Mouse (Mus musculus) testis, adult 2 months (tissue): ENCODE measurements around the gene Arl15. TPM values are rescaled to one million over a fixed set of nuclear protein-coding genes. Genes with fewer than 3 reads are reported as not detected.

ENCODE experiments used
- H3K27ac ChIP-seq: fragments of 200-500 bp; 2 replicates; pipeline ENCODE4 v1.5.1; 2012; ENCODE audit warnings: low read depth, low read length; ENCODE audit not compliant: control insufficient read depth, insufficient read depth
- H3K27me3 ChIP-seq: fragments of 200-500 bp; 2 replicates; pipeline ENCODE4 v1.6.1; 2012; ENCODE audit warnings: mild to moderate bottlenecking, low read length, moderate library complexity; ENCODE audit not compliant: control insufficient read depth, insufficient read depth
- H3K36me3 ChIP-seq: fragments of 200-500 bp; 2 replicates; pipeline ENCODE4 v1.6.1; 2012; ENCODE audit warnings: mild to moderate bottlenecking, low read length; ENCODE audit not compliant: control insufficient read depth, insufficient read depth
- H3K4me1 ChIP-seq: fragments of 200-500 bp; 2 replicates; pipeline ENCODE4 v1.6.1; 2012; ENCODE audit warnings: low read length; ENCODE audit not compliant: control insufficient read depth, insufficient read depth
- H3K4me3 ChIP-seq: fragments of 200-500 bp; 2 replicates; pipeline ENCODE4 v1.5.1; 2012; ENCODE audit warnings: low read depth, mild to moderate bottlenecking, low read length, moderate library complexity, mixed read lengths; ENCODE audit not compliant: control insufficient read depth
- CTCF ChIP-seq: fragments of 200-500 bp; IDR thresholded peaks from 2 replicates; pipeline ENCODE4 v1.5.1; 2012; ENCODE audit warnings: low read depth, mild to moderate bottlenecking, inconsistent platforms, low read length, moderate library complexity; ENCODE audit not compliant: control insufficient read depth, insufficient read depth, insufficient replicate concordance
- POLR2A ChIP-seq: fragments of 200-500 bp; IDR thresholded peaks from 2 replicates; pipeline ENCODE4 v1.6.1; 2012; ENCODE audit warnings: low read depth, mild to moderate bottlenecking, inconsistent platforms, low read length, moderate library complexity; ENCODE audit not compliant: control insufficient read depth
- polyA plus RNA-seq: library from polyadenylated mRNA; depleted of rRNA; stranded (reverse); fragments of >200 nt; gene quantifications from 2 replicates; pipeline ENCODE4 v1.2.3, GENCODE M21; 2012

The Arl15 gene
- polyA plus RNA-seq, 1 experiment: 2.0 TPM

DNA sequence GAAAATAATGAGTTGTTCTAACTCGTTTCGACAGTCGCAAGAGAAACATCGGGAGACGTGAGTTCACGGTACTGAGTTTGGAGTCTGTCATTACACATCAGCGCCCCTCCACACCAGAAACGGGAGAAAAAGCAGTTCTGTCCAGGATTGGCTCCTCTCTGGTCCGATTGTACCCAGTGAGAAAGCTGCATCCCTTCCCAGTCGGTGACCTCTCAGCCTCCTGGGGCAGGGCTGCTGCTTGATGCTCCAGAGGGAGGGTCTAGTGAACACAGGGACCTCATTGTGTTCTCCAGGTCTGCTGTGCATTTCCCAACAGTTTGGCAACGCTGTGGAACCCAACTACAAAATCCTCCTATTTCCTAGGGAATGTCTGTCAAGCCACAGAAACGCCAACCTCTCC is 216.7 kb downstream of the Arl15 start:
- H3K36me3 ChIP-seq: no peaks in the 10 kb centered on the region
- H3K27me3 ChIP-seq: no peaks in the 10 kb centered on the region
- H3K4me3 ChIP-seq: no peak overlapping the region
- no peak overlapping the region for H3K27ac ChIP-seq
- no peaks in the 10 kb centered on the region for H3K4me1 ChIP-seq
- TF ChIP-seq CTCF: no peak
- no peak for TF ChIP-seq POLR2A

- TF ChIP-seq POLR2A (no peak), CTCF (no peak)
- Histone ChIP-seq H3K27ac (no peak overlapping the region), H3K4me3 (no peak overlapping the region), H3K36me3 (no peaks in the 10 kb centered on the region), H3K4me1 (no peaks in the 10 kb centered on the region), H3K27me3 (no peaks in the 10 kb centered on the region)
Observed at GRCm38 (mm10) chr13:114017928-114018327, 223.6 kb downstream of the Arl15 start.

DNA sequence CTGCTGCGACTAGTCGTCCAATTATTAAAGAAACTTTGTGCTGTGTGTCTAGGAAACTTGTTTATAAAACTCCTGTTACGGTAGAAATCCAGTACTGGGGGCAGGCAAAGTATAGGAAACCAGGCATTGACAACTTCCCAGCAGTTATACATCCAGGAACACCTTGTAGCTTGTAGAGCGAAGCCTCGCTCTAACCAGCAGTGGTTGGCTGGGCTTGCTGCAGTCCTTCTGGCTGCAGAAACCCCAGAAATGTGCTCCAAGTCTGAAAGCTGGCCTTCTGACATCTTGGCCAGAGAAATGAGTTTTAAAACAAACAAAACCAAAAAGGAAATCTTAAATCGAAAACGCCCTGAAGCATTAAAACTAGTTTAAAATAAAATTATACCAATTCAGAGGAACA is 229.2 kb downstream of the Arl15 start:
- Histone ChIP-seq H3K4me3 (no peak overlapping the region), H3K27ac (no peak overlapping the region), H3K36me3 (no peaks in the 10 kb centered on the region), H3K4me1 (no peaks in the 10 kb centered on the region), H3K27me3 (no peaks in the 10 kb centered on the region)
- TF ChIP-seq POLR2A: no peak
- TF ChIP-seq CTCF: no peak

DNA sequence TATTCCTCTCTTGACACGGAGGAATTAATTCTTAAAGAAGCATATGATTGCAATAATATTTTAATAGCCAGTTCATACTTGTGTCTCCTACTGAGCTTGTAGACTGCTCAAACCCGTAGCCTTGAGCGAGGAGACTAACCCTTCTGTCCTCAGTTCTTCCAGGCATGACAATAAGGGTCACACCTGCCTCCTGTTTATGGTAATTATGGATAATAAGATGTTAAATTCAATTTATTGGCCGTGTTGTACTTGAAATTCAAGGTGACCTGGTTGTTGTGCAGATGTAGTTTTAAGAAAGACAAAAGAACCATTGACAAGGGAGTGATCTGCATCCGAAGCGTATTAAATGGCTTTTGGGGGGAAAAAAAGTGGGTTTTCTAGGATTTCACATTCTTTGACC is 232.0 kb downstream of the Arl15 start:
- H3K4me1 ChIP-seq: no peaks in the 10 kb centered on the region
- H3K36me3 ChIP-seq: no peaks in the 10 kb centered on the region
- no peaks in the 10 kb centered on the region for H3K27me3 ChIP-seq
- H3K4me3 ChIP-seq: no peak overlapping the region
- H3K27ac ChIP-seq: no peak overlapping the region
- TF ChIP-seq CTCF: no peak
- no peak for TF ChIP-seq POLR2A

DNA sequence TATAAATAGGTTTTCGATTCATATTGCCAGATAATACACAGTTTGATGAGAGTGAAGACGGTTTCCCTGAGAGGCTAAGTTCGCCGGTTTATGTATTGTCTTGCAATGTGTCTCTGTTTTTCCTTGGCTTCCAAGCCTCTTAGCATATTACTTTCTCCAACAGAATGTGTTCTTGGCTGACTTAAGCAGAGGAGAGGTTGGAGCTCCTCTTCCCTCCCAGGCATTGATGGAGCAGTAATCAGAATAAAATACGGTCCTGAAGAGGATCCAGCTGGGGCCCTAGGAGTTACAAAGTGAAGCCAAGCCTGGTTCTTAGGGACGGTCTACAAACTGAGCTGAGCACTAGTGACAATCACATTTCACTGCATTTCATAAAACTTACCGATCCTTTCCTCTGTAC is 232.4 kb downstream of the Arl15 start:
- Histone ChIP-seq H3K27me3 (no peaks in the 10 kb centered on the region), H3K27ac (no peak overlapping the region), H3K4me3 (no peak overlapping the region), H3K4me1 (no peaks in the 10 kb centered on the region), H3K36me3 (no peaks in the 10 kb centered on the region)
- TF ChIP-seq POLR2A: no peak
- no peak for TF ChIP-seq CTCF

GRCm38 (mm10) chr13:114048071-114048470 is 253.8 kb downstream of the Arl15 start:
- no peak overlapping the region for H3K27ac ChIP-seq
- H3K36me3 ChIP-seq: no peaks in the 10 kb centered on the region
- no peak overlapping the region for H3K4me3 ChIP-seq
- H3K4me1 ChIP-seq: no peaks in the 10 kb centered on the region
- H3K27me3 ChIP-seq: no peaks in the 10 kb centered on the region
- no peak for TF ChIP-seq POLR2A
- TF ChIP-seq CTCF: no peak

GRCm38 (mm10) chr13:114048688-114049087 is 254.4 kb downstream of the Arl15 start:
- TF ChIP-seq CTCF (no peak), POLR2A (no peak)
- Histone ChIP-seq H3K4me1 (no peaks in the 10 kb centered on the region), H3K27ac (no peak overlapping the region), H3K36me3 (no peaks in the 10 kb centered on the region), H3K4me3 (no peak overlapping the region), H3K27me3 (no peaks in the 10 kb centered on the region)

- no peaks in the 10 kb centered on the region for H3K4me1 ChIP-seq
- H3K36me3 ChIP-seq: no peaks in the 10 kb centered on the region
- TF ChIP-seq POLR2A: no peak
- TF ChIP-seq CTCF: no peak
- no peak overlapping the region for H3K4me3 ChIP-seq
- no peak overlapping the region for H3K27ac ChIP-seq
- no peaks in the 10 kb centered on the region for H3K27me3 ChIP-seq
Observed at GRCm38 (mm10) chr13:114051151-114051850, 257.0 kb downstream of the Arl15 start.
